Mouse (Mus musculus) C2C12 (cell line): ENCODE data around the gene Rgs6. TPM values are rescaled to one million over a fixed set of nuclear protein-coding genes. Genes with fewer than 3 reads are reported as not detected.

Source experiments
- H3K27me3 ChIP-seq: one replicate; pipeline ENCODE4 v1.6.1; 2011; ENCODE audit not compliant: control insufficient read depth, insufficient read depth, insufficient read length
- H3K36me3 ChIP-seq: one replicate; pipeline ENCODE4 v1.6.1; 2011; ENCODE audit not compliant: control insufficient read depth, insufficient read depth
- H3K4me3 ChIP-seq: one replicate; pipeline ENCODE4 v1.5.1; 2011; ENCODE audit warnings: mild to moderate bottlenecking, control low read depth; ENCODE audit not compliant: poor library complexity, insufficient read depth, severe bottlenecking
- H3K79me2 ChIP-seq: one replicate; pipeline ENCODE4 v1.6.1; 2011; ENCODE audit not compliant: control insufficient read depth, insufficient read depth
- H3K79me3 ChIP-seq: one replicate; pipeline ENCODE4 v1.6.1; 2011; ENCODE audit warnings: low read depth, control low read depth
- H3ac ChIP-seq: one replicate; pipeline ENCODE3; 2011; ENCODE audit warnings: low read depth; ENCODE audit not compliant: control insufficient read depth, insufficient read length
- CEBPB ChIP-seq: IDR thresholded peaks from one replicate; pipeline ENCODE4 v1.6.1; 2011; ENCODE audit warnings: low read depth, mild to moderate bottlenecking, control low read depth, moderate library complexity
- CTCF ChIP-seq: IDR thresholded peaks from one replicate; pipeline ENCODE4 v1.5.1; 2011; ENCODE audit not compliant: control insufficient read depth, insufficient read depth, insufficient read length
- FOSL1 ChIP-seq: IDR thresholded peaks from one replicate; pipeline ENCODE4 v1.8.0; 2011; ENCODE audit warnings: mild to moderate bottlenecking, low read length; ENCODE audit not compliant: poor library complexity, insufficient read depth, severe bottlenecking
- MAX ChIP-seq: IDR thresholded peaks from one replicate; pipeline ENCODE4 v1.6.1; 2011; ENCODE audit warnings: mild to moderate bottlenecking, control low read depth
- MYOD1 ChIP-seq: IDR thresholded peaks from one replicate; pipeline ENCODE4 v1.6.1; 2011; ENCODE audit warnings: low read depth; ENCODE audit not compliant: control insufficient read depth, insufficient read length
- MYOG ChIP-seq: IDR thresholded peaks from one replicate; pipeline ENCODE4 v1.6.1; 2011; ENCODE audit not compliant: control insufficient read depth, insufficient read length; ENCODE audit errors: extremely low read depth
- USF1 ChIP-seq: IDR thresholded peaks from one replicate; pipeline ENCODE4 v1.6.1; 2011; ENCODE audit warnings: low read depth, mild to moderate bottlenecking, control low read depth, moderate library complexity
- polyA plus RNA-seq: library from polyadenylated mRNA; unstranded; fragments of >200 nt; fragmentation: generic; extraction: Trizol; gene quantifications from one replicate; pipeline ENCODE4 v1.2.1, GENCODE M21; 2012; ENCODE audit warnings: missing spikeins

Gene Rgs6
- polyA plus RNA-seq, 1 experiment = not detected

GRCm38 (mm10) chr12:82568370-82568769 lies 19.7 kb upstream of the Rgs6 start:
- Histone ChIP-seq H3K36me3 (no peaks in the 10 kb centered on the region), H3K27me3 (no peaks in the 10 kb centered on the region), H3K79me2 (no peaks in the 10 kb centered on the region), H3K4me3 (no peak overlapping the region), H3ac (no peak overlapping the region), H3K79me3 (no peaks in the 10 kb centered on the region)
- TF ChIP-seq CTCF (no peak), USF1 (no peak), FOSL1 (no peak), MAX (no peak), CEBPB (no peak), MYOD1 (no peak), MYOG (no peak)

- Histone ChIP-seq H3K36me3 (no peaks in the 10 kb centered on the region), H3K79me2 (no peaks in the 10 kb centered on the region), H3ac (no peak overlapping the region), H3K79me3 (no peaks in the 10 kb centered on the region), H3K4me3 (no peak overlapping the region), H3K27me3 (no peaks in the 10 kb centered on the region)
- TF ChIP-seq MYOD1 = no peak
- no peak for TF ChIP-seq FOSL1
- no peak for TF ChIP-seq CTCF
- no peak for TF ChIP-seq USF1
- no peak for TF ChIP-seq MAX
- TF ChIP-seq CEBPB = no peak
- TF ChIP-seq MYOG = no peak
Observed at GRCm38 (mm10) chr12:82572706-82573105, 15.4 kb upstream of the Rgs6 start.

DNA sequence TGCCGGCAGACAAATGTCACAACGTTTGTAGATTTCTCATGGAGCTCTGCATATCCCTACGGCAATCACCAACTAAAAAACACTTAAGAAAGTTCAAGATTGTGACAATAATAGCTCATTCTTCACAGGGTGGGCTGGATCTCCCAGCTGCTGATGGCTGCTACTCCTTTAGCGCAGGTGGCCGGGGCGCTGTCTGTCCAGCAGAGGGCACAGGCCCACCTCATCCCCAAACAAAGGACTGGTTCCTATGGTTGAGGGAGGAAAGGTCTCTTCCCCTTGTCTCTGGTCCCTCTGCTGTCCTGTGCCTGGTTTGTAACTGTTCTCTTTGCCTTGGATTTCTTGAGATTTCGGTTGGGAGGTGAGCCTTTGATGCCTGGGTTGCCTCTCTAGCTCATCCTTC lies 1.5 kb upstream of the Rgs6 start:
- Histone ChIP-seq H3K4me3 (no peak overlapping the region), H3K79me3 (no peaks in the 10 kb centered on the region), H3K36me3 (no peaks in the 10 kb centered on the region), H3ac (no peak overlapping the region), H3K27me3 (no peaks in the 10 kb centered on the region), H3K79me2 (no peaks in the 10 kb centered on the region)
- TF ChIP-seq CTCF = no peak
- no peak for TF ChIP-seq USF1
- TF ChIP-seq MYOG = no peak
- TF ChIP-seq MYOD1 = no peak
- TF ChIP-seq FOSL1 = no peak
- no peak for TF ChIP-seq CEBPB
- TF ChIP-seq MAX = no peak

- no peaks in the 10 kb centered on the region for H3K27me3 ChIP-seq
- no peak overlapping the region for H3K4me3 ChIP-seq
- H3K79me3 ChIP-seq = no peaks in the 10 kb centered on the region
- no peaks in the 10 kb centered on the region for H3K36me3 ChIP-seq
- TF ChIP-seq MYOD1 = no peak
- no peak for TF ChIP-seq MAX
- TF ChIP-seq MYOG = no peak
- TF ChIP-seq CEBPB = no peak
- no peak for TF ChIP-seq USF1
- TF ChIP-seq CTCF = no peak
- TF ChIP-seq FOSL1 = no peak
- H3ac ChIP-seq = no peak overlapping the region
- no peaks in the 10 kb centered on the region for H3K79me2 ChIP-seq
Observed at GRCm38 (mm10) chr12:82587348-82587895, 670 bp upstream of the Rgs6 start.

GRCm38 (mm10) chr12:82588846-82589630 lies 946 bp downstream of the Rgs6 start:
- Histone ChIP-seq H3K79me3 (no peaks in the 10 kb centered on the region), H3K36me3 (no peaks in the 10 kb centered on the region), H3K4me3 (no peak overlapping the region), H3ac (no peak overlapping the region), H3K27me3 (no peaks in the 10 kb centered on the region), H3K79me2 (no peaks in the 10 kb centered on the region)
- no peak for TF ChIP-seq MYOD1
